Mouse (Mus musculus): ENCODE measurements at regions not wholly inside any gene's neighbourhood (a gene's known extent, or its start where the extent isn't known, plus 50 kb on each side); places are given as distances from the start of the nearest gene placed in this dataset.

DNA sequence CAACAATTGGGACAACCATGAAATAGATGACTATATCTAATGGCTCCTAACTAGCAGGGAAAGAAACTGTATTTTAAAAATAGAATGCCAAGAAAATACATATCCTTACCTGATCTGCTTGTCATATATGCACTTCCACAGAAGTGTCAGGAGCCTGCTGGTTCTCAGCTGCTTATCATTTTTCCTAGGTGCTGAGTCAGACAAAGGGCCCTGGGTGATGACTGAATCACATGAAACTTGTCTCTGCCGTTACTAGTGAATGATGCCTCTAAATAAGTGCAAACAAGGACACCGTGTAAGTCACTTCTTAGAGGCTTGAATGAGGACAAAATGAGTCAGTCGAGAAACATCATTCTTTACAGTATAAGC is 263.5 kb upstream of the Ptger4 start:
- DNase-seq (ENCODE audit: low read depth, low spot score) = no peak

DNA sequence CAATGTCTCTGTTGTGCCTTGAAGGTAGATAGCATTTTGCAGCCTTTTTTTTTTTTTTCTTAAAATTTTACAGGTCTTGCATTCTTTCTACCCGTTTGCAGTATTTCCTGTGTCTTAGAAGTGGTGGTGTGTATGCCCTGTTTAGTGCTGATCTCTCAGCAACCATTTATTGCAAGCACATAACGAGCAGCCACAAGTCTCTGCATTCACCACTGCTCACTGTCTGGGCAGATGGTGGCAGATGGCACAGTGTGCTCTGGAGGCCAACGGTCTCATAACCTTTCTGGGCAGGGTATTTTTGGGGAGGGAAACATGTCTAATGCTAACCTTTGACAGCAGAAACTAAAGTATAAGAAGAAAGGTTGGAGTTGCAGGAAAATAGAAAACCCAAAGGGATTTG is 266.1 kb upstream of the Ptger4 start:
- DNase-seq (ENCODE audit: low read depth, low spot score) = no peak

DNA sequence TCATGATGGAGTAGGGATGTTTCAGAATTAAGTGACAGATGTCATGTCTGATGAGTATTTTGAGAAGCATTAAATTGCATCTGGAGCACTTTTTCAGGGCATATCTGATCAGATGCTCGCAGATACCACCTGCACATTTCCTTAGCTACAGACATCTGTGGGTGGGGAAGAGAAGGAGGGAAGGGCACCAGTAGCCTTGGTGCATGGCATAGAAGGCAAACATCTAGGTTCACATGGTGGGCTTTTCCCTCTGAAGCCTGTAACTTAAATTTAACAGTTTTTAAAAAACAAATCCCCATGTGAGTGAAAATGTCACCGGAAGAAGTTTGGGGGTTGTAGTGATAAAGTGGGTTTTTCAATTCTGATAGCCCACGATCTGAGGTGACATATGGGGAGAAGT is 267.1 kb upstream of the Ptger4 start:
- no peak for DNase-seq (ENCODE audit: low read depth, low spot score)

DNA sequence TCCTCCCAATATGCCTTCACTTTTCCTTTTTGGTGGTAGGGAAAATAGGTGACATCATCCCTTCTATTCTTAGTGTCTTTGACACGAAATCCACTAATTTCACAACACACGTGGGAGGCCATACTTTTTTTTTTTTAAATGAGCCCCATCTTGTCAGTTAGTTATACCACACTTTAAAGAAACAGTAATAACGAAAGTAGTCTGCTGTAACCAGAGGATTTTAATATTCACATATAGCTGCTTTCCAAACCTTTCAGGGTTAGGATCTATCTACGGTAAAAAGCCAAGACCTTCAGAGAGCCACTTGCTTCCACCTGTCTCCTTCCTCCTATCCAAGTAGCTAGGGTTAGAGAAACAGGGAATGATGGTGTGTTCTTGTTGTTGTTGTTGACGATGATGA is 268.6 kb upstream of the Ptger4 start:
- DNase-seq (ENCODE audit: low read depth, low spot score) = no peak

DNA sequence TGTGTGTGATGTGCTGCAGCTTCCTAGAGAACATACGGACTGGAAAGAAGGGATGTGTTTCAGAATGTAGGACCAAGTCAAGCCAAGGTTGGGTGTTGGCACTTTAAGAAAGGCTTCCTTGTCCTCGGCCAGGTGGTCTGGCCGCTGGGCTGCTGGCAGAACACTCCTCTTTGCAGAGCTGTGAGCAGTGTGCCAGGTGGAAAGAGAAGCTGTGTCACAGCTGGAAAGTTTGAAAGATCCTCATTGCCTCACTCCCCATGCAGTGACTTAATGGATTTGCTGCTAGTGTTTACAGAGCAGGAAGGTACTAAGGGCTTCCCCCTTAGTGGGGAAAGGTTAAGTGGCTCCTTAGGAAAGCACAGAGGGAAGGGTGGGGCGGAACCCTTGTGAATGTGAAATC is 269.2 kb upstream of the Ptger4 start:
- DNase-seq (ENCODE audit: low read depth, low spot score) = no peak

DNA sequence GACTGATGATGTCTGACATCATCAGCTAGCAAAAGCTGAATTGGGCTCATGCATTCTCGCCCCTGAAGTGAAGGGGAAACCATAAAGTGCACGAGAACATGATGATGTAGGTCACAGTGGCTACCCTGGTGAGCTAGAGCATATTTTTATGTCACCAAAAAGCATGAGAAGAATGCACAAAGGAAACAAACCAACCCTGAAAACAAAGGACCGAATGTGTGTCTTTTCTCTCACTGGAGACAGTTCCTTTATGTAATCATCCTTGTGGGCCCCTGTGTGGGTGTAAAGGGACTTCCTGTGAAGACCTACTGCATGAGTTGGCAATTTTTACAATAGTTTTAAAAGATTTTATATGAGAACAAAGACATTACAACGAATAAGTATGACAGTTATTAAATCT is 270.2 kb upstream of the Ptger4 start:
- DNase-seq (ENCODE audit: low read depth, low spot score) = no peak

DNA sequence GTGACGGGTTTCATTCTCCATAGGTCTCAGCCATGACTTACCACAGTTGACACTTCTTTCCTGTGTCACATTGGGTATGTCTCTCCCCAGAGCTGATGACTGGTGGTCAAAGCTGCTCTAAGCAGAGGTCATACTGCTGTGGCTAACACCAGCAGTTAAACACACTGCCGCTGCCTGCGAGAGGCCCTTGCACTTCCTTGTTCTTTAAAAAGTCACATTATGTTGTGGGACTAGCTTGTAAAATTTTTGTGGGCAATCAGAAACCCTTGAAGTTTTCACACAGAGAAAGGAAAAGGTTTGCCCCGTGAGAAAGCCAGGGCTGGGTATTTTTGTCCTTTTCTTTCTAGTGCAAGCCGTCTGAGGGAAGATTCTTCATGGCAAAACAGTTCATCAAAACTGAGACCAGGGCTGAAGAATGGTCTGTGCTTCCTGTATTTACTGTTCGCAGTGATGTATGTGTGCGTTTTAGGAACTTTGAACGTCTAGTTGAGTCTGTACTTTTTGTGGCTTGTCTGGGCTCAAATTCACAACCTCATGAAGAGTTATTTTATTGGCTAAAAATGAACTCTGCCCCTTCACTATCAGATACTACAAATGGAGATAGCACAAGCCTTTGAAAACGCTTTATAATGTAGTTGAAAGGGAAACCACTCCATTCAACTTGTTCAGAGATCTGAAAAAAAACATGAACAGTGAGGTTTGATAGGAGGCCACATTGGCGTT is 273.4 kb upstream of the Ptger4 start:
- no peak for DNase-seq (ENCODE audit: low read depth, low spot score)

DNA sequence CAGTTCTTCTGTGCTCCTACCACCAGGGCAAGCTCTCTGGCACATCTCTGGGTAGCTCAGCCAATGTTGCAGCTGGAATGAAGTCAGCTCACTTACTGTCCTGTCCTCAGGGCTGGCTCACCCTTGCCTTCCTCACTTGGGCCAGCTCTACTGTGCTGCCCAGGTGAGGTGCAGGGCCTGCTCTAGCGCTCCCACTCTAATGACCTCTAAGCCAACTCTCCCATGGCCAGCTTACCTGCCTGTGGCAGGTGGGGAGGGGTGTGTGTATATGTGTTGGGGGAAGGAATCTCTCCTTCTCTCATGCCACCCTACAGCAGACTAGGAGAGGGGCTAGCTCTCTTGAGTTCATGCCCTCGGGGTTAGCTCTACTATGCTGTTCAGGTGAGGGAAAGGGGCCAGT is 275.6 kb upstream of the Ptger4 start:
- DNase-seq (ENCODE audit: low read depth, low spot score) = no peak

DNA sequence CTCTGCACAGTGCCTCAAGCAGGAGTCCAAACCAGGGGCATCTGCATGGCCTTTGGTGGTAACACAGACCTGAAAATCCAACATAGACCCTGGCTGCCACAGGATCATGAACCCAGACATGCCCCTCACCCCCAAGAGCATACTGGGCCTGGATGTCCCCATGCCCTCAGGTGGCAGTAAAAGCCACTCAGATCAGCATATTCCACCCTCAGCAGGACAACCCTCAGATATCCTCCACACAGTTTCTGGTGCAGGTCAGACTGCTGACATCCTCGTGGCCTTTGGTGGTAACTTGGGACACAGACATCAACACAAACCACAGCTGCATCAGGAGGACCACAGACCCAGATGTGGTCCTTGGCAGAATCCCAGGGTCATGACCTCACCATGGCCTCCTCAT is 276.0 kb upstream of the Ptger4 start:
- DNase-seq (ENCODE audit: low read depth, low spot score) = no peak

DNA sequence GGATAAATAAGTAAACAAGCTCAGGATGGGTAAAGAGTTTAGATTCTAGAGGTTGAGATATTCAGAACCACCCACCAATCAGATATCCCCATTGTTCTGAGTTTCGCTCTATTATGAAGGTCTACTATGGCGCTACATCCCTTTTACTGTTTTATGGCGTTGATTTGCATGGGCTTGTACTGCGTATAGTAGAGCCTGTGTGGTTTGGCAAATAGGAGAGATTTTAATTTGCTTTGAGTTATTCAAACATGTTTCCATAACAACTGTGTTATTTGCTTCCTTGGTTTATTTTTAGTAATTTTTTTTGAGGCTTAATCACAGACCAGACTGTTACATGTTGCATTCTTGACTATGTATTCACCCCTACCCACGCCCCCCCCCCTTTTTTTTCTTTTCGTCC is 284.6 kb upstream of the Ptger4 start:
- no peak for DNase-seq (ENCODE audit: low read depth, low spot score)

DNA sequence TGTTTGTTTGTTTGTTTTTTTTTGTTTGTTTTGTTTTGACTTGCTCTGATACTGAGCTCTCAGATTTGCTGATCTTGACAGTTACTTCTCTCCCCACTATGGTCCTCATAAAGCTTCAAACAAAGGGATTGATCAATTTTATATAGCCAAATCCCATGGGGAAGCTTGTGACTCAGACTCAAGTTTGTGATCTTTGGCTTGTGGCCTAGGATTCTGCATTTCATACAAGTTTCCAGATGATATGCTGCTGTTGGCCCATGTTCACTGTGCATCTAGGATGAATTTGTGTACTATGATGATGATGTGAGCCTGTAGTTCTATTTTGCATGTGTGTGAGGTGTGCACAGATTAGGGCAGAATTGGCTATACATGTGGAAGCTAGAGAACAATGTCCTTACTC is 289.7 kb upstream of the Ptger4 start:
- DNase-seq (ENCODE audit: low read depth, low spot score) = no peak

DNA sequence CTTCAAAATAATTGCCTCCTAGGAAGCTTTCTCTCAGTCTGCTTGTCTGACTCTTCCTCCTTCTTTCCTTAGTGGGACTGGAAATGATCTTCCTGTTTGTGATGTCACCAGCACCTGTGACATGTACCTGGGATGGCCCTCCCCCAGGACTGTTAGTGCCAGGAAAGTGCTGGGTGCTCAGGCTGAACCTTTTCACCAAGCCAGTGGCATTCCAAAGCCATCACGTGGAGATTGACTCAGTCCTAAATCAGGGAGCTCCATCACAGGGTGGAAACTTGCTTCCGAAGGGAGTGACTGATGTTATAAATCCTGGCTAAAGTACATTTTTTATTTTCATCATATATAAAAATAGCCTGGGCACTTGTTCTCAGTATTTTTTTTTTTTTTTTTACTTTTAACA is 293.4 kb upstream of the Ptger4 start:
- no peak for DNase-seq (ENCODE audit: low read depth, low spot score)

DNA sequence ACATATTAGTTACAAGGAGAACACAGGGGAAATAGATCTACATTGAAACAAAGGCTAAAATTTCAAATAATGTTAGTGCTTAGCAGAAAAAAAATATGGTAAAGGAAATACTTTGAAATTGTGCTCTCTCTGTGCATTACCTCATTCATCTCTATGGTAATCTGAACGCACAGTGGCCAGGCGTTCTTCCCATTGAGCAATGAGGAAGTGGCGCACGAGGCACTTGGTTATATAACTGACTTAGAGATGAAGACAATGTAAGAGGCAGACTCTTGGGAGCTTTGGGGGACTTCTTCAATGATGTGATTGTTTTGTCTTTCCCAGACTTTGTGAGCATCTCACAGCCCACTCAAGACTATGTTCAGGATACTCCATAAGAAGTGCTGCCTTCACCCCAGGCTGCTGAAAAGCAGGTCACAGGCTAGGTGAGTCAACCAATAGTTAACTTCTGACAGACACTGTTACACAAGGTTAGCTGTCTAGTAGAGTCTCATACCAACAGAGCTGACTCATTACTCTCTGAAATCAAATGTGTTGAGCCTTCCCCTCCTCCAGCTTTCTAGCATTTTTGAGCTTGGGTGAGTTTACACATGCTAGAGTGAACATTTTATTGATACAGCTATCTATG is 295.4 kb upstream of the Ptger4 start:
- no peak for DNase-seq (ENCODE audit: low read depth, low spot score)

DNA sequence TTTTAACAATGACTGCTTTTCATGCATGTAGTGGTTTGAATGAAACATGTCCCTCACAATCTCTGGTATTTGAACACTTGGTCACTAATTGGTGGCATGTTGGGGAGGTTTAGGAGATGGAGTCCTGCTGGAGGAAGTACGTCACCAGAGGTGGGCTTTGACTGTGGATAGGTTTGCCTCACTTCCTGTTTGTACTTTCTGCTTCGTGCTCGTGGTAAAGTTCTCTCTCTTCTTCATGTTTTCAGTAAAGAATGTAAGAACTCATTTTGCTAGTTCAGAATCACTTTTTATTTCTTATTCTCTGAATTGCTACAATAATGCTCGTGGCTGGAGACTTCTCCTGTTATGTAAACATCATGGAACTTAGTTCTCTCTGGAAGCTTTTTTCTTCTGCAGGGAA is 310.5 kb upstream of the Ptger4 start:
- DNase-seq (ENCODE audit: low read depth, low spot score) = no peak

DNA sequence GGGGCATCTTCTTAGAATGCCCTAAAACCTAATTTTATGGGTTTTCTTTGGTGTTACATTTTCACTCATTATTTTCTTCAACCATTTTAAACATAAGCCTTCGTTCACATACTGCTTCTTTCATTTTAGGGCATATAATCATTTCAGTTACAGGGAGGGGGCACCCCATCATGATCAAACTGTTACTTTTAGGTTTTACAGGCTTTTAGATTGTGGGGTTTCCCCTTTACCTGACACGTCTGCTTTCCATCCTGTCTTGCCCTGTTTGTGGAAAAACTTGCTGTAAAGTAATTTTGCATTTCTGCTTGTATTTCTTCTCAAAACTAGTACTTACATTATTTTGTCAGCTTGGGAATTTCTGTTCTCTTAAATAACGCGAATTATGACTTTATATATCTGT is 310.9 kb upstream of the Ptger4 start:
- DNase-seq (ENCODE audit: low read depth, low spot score) = no peak

DNA sequence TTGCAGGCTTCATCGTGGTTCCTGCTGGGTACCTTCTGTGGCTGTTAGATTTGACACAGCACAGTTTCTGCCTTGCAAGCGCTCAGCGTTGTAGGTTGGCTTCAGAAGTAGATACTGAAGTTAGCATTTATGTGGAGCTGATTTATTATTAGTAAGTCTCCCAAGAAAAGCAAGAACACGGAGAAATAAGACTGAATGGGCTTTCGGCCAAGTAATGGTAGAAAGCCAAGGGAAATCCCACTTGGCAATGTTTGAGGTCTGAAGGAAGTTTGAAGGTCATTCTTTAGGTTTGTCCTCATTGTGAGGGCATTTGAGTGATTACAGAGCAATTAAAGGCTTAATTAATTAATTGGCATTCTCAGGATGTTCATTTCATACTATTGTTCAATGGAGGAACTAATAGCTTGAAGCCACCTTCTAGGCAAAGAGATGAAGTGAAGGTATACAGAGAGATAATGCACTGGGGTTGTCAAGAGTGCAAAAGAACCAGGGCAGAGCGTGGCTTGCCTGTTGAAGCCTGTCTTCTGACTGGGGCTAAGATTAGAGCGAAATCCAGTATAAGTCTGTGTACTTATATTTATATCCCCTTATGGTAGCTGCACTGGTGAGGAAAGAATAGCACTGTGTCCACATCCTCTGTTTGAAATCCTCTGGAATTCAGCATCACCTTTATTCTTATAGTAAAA is 311.5 kb upstream of the Ptger4 start:
- no peak for DNase-seq (ENCODE audit: low read depth, low spot score)

DNA sequence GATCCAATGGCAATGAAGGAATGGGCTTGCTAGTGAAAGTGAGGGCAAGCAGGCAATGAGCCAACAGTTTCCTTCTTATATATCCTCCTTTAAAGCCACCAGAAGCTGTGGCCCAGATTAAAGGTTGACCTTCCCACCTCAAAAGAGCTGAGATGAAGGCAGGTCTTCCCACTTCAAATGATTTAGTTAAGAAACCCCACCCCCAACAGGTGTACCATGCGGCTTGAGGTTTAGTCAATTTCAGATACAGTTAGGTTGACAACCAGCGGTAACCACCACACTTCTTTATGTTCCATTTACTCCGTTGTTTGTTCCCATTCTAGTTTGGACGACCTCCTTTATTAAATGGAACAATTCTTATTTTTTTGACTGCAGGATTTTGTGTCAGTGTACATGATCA is 317.8 kb upstream of the Ptger4 start:
- no peak for DNase-seq (ENCODE audit: low read depth, low spot score)

DNA sequence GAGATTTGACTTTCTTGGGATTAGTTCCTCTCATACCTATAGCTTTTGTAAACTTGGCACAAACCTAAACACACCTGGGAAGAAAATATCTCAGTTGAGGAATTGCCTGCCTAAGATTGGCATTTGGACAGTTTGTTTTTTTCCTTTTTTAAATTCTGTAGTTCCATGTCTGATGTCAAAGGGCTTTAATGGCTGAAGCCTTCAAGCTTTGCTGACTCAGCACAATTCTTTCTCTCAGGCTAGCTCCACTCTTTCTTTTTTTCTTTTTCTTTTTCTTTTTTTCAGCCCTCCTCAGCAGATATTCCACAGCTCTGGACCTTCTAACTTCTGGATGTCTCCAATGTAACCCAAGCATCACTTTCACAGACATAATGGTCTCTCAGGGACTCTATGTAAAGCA is 330.4 kb upstream of the Ptger4 start:
- DNase-seq (ENCODE audit: low read depth, low spot score) = no peak

DNA sequence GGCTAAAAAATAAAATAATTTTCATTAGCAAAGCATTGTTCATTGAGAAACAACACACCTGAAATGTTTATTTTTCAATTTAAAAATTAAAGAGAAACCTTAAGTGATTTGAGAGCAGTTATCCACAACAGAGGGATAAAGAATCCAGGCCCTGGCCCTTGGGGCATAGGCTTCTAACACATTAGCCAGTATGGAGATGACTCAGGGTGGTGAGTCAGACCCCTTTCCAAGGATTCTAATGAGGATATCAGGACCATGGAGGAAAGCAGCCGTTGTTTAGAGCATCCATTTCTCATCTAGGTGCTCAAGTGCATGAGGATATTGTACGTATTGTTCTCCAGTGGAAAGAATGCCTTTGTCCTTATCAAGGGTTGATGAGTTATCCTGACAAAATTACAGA is 335.6 kb upstream of the Ptger4 start:
- no peak for DNase-seq (ENCODE audit: low read depth, low spot score)

DNA sequence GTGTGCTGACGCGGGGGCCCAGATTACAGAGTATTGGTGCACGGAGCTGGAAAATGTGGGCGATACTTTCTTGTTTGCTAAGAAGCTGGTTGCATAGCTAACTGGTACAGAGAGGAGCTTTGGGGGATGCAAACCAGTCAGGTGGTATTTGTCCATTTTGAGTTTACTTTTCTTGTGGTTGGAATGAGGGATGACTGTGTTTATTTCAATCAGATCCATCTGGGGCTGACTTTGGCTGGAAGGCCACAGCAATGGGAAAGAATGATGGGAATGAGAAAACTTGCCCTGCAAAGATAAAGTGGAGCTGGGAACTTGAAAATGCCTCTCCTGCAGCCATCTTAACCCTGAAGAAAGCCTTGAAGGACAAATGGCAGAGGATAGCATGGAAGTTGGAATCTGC is 336.4 kb upstream of the Ptger4 start:
- DNase-seq (ENCODE audit: low read depth, low spot score) = no peak

DNA sequence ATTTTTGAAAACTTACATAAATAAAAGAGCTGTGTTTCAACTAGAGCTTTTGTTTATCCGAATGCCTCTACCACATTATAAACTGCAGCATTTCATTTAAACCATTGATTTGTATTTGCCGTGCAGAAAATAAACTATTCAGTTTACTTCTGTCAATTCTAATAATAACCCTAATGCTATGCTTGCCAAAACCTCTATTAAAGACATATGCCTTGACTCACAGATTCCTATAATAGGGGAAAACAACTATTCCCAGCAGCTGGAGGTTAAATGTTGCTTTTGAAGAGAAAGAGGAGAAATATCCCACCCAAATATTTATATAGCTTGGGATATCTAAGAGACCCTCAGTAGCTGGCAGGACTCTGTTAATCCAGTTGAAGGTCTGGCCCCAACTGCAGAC is 340.4 kb upstream of the Ptger4 start:
- no peak for DNase-seq (ENCODE audit: low read depth, low spot score)

DNA sequence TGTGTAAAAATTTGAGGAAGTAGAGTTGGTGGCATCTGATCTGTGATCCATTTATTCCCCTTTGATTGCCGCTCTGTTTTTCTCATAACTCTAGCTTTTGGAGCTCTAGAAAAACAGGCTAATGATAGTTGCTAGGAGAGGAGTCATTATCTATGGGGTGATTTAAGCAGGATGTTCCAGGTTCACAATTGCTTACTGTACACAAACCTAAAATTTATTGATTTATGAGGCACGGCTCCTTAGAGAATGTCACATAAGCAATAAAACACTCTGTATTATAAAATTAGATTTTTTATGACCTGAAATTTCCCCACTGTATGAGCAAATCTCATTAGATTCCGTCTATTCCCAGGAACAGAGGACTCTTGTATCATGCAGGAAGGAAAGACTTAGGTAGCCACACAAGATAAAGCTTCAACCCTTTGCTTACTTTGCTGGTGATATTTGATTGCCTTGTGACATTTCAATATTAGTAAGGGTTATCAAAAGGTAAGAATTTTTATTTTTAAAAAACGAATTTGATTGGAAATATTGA is 360.8 kb upstream of the Ptger4 start:
- DNase-seq (ENCODE audit: low read depth, low spot score) = no peak

DNA sequence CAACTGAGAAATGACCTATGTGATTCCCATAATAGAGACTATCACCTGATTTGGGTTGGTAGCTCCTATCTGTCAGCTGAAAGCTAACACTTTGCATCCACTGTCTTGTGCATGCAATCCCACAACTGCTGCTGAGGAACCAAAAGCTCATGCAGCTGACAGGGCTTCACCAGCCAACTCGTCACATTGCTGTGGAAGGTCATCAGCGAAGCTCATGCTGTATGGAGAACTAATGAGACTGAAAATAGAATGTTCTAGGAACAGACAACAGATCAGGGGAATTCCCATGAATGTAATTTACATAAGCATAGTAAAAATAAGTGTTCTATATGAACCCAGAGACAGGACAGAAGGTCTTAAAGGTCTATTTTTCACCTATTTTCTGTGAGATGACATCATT is 363.5 kb upstream of the Ptger4 start:
- no peak for DNase-seq (ENCODE audit: low read depth, low spot score)

Data from embryo, embryonic 11.5 days (tissue).